20 mouse cellular contexts compared by ENCODE assay signal in genomic region chr9:110757816-110758215, GRCm38 (mm10). TPM values are rescaled to one million over a fixed set of nuclear protein-coding genes. Genes with fewer than 3 reads are reported as not detected.
DNase-seq lines count a peak whose midpoint lies in the region; ATAC-seq and TF ChIP-seq lines count a peak whose summit lies in the region.
"Had no signal": no experiment of that assay in that cellular context is flagged by ENCODE, and none has a peak within 500 bp of the region (broad histone marks: within the 10 kb centered on the region; RNA-seq: fewer than 3 reads in every experiment).

No protein-coding gene starts in this region.

- no peak for TF ChIP-seq CTCF in liver, adult 2 months (IDR thresholded peaks at IDR 0.05; ENCODE audit: low read depth, low read length)

- no peak overlapping the region for H3K9ac ChIP-seq in heart, embryonic 11.5 days (ENCODE audit: low read depth, low read length)
- H3K9ac ChIP-seq in liver, adult 2 months (ENCODE audit: low read depth, low read length), result no peak overlapping the region
- H3K9ac ChIP-seq in liver, embryonic 12.5 days, result no peak overlapping the region
- H3K9ac ChIP-seq in limb, embryonic 14.5 days (ENCODE audit: low read depth, low read length, severe bottlenecking), result no peak overlapping the region
- H3K9ac ChIP-seq: embryonic facial prominence, embryonic 12.5 days; hindbrain, embryonic 12.5 days; intestine, embryonic 15.5 days had no signal

- DNase-seq in heart, embryonic 10.5 days (ENCODE audit: low spot score), result no peak
- DNase-seq in liver, adult 2 months (ENCODE audit: extremely low read depth, low read depth, low spot score), result no peak
- DNase-seq in limb, embryonic 14.5 days (ENCODE audit: low spot score), result no peak
- DNase-seq: adrenal gland, postnatal 25 days; cerebellum, adult 9-11 months; embryo, embryonic 11 days; gastrocnemius, adult 2 months; gastrocnemius, postnatal 25 days; heart, postnatal 4 days had no signal

- TF ChIP-seq POLR2A in liver, adult 2 months (IDR thresholded peaks at IDR 0.05; ENCODE audit: extremely low read depth, insufficient read depth, low read length), result no peak
- TF ChIP-seq POLR2A in limb, embryonic 14.5 days (IDR thresholded peaks at IDR 0.05; ENCODE audit: borderline replicate concordance, extremely low read depth, insufficient read depth, insufficient read length), result no peak

- no peak overlapping the region for H3K4me3 ChIP-seq in heart, embryonic 10.5 days
- no peak overlapping the region for H3K4me3 ChIP-seq in heart, embryonic 11.5 days (ENCODE audit: low read depth, low read length)
- H3K4me3 ChIP-seq in liver, adult 2 months (ENCODE audit: insufficient read depth, low read depth, low read length), result no peak overlapping the region
- no peak overlapping the region for H3K4me3 ChIP-seq in liver, embryonic 12.5 days
- H3K4me3 ChIP-seq in limb, embryonic 14.5 days (replicated peaks; ENCODE audit: low read length), result no peak overlapping the region
- H3K4me3 ChIP-seq: embryonic facial prominence, embryonic 12.5 days; gastrocnemius, adult 2 months; hindbrain, embryonic 12.5 days; intestine, embryonic 15.5 days had no signal

- ATAC-seq in heart, embryonic 11.5 days (replicated peaks; ENCODE audit: insufficient number of reproducible peaks, low FRiP score, low TSS enrichment), result no peak
- no peak for ATAC-seq in liver, embryonic 12.5 days
- ATAC-seq in limb, embryonic 14.5 days (ENCODE audit: low FRiP score, low read depth), result 0 out of 2 replicates have a peak, but pooled peaks have one; percentile 11
- no peak for ATAC-seq in megakaryocyte-erythroid progenitor cell, adult 5-6 weeks (replicated peaks; ENCODE audit: low FRiP score, low TSS enrichment, poor library complexity, severe bottlenecking)
- ATAC-seq: forebrain, embryonic 14.5 days had no signal

- H3K4me1 ChIP-seq in heart, embryonic 10.5 days, result peaks cover 48% of the 10 kb centered on the region
- H3K4me1 ChIP-seq in heart, embryonic 11.5 days (ENCODE audit: control insufficient read depth, insufficient read depth, low read length), result peaks cover 20% of the 10 kb centered on the region
- no peaks in the 10 kb centered on the region for H3K4me1 ChIP-seq in liver, adult 2 months (ENCODE audit: control insufficient read depth, insufficient read depth, low read length)
- H3K4me1 ChIP-seq in liver, embryonic 12.5 days, result peaks cover 22% of the 10 kb centered on the region
- H3K4me1 ChIP-seq in limb, embryonic 14.5 days (ENCODE audit: control insufficient read depth, insufficient read depth, low read length), result peaks cover 28% of the 10 kb centered on the region
- H3K4me1 ChIP-seq: hindbrain, embryonic 12.5 days had no signal

- no peak overlapping the region for H3K4me2 ChIP-seq in heart, embryonic 11.5 days
- H3K4me2 ChIP-seq in liver, embryonic 12.5 days, result no peak overlapping the region
- no peak overlapping the region for H3K4me2 ChIP-seq in limb, embryonic 14.5 days (replicated peaks; ENCODE audit: low read depth, low read length, severe bottlenecking)
- H3K4me2 ChIP-seq: embryonic facial prominence, embryonic 12.5 days; hindbrain, embryonic 12.5 days; intestine, embryonic 15.5 days had no signal

- no peaks in the 10 kb centered on the region for H3K9me3 ChIP-seq in heart, embryonic 10.5 days
- no peaks in the 10 kb centered on the region for H3K9me3 ChIP-seq in heart, embryonic 11.5 days (replicated peaks; ENCODE audit: control insufficient read depth, low read length)
- no peaks in the 10 kb centered on the region for H3K9me3 ChIP-seq in liver, embryonic 12.5 days (replicated peaks)
- H3K9me3 ChIP-seq in limb, embryonic 14.5 days (ENCODE audit: control insufficient read depth, low read length), result no peaks in the 10 kb centered on the region
- H3K9me3 ChIP-seq: embryonic facial prominence, embryonic 12.5 days; hindbrain, embryonic 12.5 days; intestine, embryonic 15.5 days had no signal

- H3K79me2 ChIP-seq in liver, adult 2 months (ENCODE audit: control insufficient read depth, insufficient read depth, low read length), result no peaks in the 10 kb centered on the region

- no peaks in the 10 kb centered on the region for H3K36me3 ChIP-seq in heart, embryonic 10.5 days
- no peaks in the 10 kb centered on the region for H3K36me3 ChIP-seq in heart, embryonic 11.5 days (ENCODE audit: control insufficient read depth, insufficient read depth, low read length)
- no peaks in the 10 kb centered on the region for H3K36me3 ChIP-seq in liver, adult 2 months (ENCODE audit: control insufficient read depth, insufficient read depth, low read length)
- no peaks in the 10 kb centered on the region for H3K36me3 ChIP-seq in liver, embryonic 12.5 days
- H3K36me3 ChIP-seq in limb, embryonic 14.5 days (ENCODE audit: control insufficient read depth, insufficient read depth, low read length), result no peaks in the 10 kb centered on the region
- H3K36me3 ChIP-seq: embryonic facial prominence, embryonic 12.5 days; hindbrain, embryonic 12.5 days; intestine, embryonic 15.5 days had no signal

- peak overlapping the region; percentile 56 for H3K27ac ChIP-seq in heart, embryonic 10.5 days
- H3K27ac ChIP-seq in heart, embryonic 11.5 days (ENCODE audit: low read depth, low read length), result no peak overlapping the region
- H3K27ac ChIP-seq in liver, adult 2 months (replicated peaks; ENCODE audit: insufficient read depth, low read depth, low read length), result 0 out of 2 replicates have a peak overlapping the region, but pooled peaks have one; percentile 22
- no peak overlapping the region for H3K27ac ChIP-seq in liver, embryonic 12.5 days
- no peak overlapping the region for H3K27ac ChIP-seq in limb, embryonic 14.5 days (replicated peaks; ENCODE audit: low read depth, low read length)
- H3K27ac ChIP-seq: embryonic facial prominence, embryonic 12.5 days; hindbrain, embryonic 12.5 days; intestine, embryonic 15.5 days had no signal

- whole genome bisulfite sequencing in heart, embryonic 10.5 days, result 71% methylated on average over 5 of the region's 5 CpGs
- 69% methylated on average over 5 of the region's 5 CpGs for WGBS in heart, embryonic 11.5 days (ENCODE audit: insufficient replicate concordance)
- WGBS in liver, adult 2 months, result 90% methylated on average over 5 of the region's 5 CpGs
- WGBS in liver, embryonic 12.5 days (ENCODE audit: insufficient replicate concordance), result 71% methylated on average over 5 of the region's 5 CpGs
- 76% methylated on average over 5 of the region's 5 CpGs for WGBS in limb, embryonic 14.5 days

- H3K27me3 ChIP-seq in heart, embryonic 10.5 days (ENCODE audit: insufficient read depth, poor library complexity, severe bottlenecking), result no peaks in the 10 kb centered on the region
- H3K27me3 ChIP-seq in heart, embryonic 11.5 days (ENCODE audit: control insufficient read depth, insufficient read depth, low read length), result no peaks in the 10 kb centered on the region
- H3K27me3 ChIP-seq in liver, adult 2 months (ENCODE audit: control insufficient read depth, insufficient read depth, low read length), result no peaks in the 10 kb centered on the region
- H3K27me3 ChIP-seq in liver, embryonic 12.5 days (replicated peaks), result 0 out of 2 replicates have a peak, but pooled peaks cover 9% of the 10 kb centered on the region
- no peaks in the 10 kb centered on the region for H3K27me3 ChIP-seq in limb, embryonic 14.5 days (ENCODE audit: control insufficient read depth, insufficient read depth, low read length)
- H3K27me3 ChIP-seq: embryonic facial prominence, embryonic 12.5 days; hindbrain, embryonic 12.5 days; intestine, embryonic 15.5 days had no signal

RNA-seq across cellular contexts. Expression of gene Pth1r, which starts 10.9 kb away (rescaled TPM):
- polyA plus RNA-seq in heart, embryonic 10.5 days (2016; fragmentation: Nextera tagmentation; extraction: Ambion mirVana), result 41.3 and 49.7 TPM in 2 replicates
- 24.3 and 27.8 TPM in 2 replicates for polyA plus RNA-seq in heart, embryonic 11.5 days (2014; fragmentation: Nextera tagmentation; extraction: Ambion mirVana)
- 7.4 and 11.0 TPM in 2 replicates for total RNA-seq in liver, adult 2 months (2014; rRNA removed)
- 24.4 and 28.1 TPM in 2 replicates for polyA plus RNA-seq in liver, adult 2 months (2012; rRNA removed)
- polyA plus RNA-seq in liver, embryonic 12.5 days (2016; fragmentation: Nextera tagmentation; extraction: Ambion mirVana), result 7.8 and 9.1 TPM in 2 replicates
- polyA plus RNA-seq in limb, embryonic 14.5 days (2012; rRNA removed), result 149 and 203 TPM in 2 replicates
- 96.9 and 99.1 TPM in 2 replicates for polyA plus RNA-seq in limb, embryonic 14.5 days (2014; fragmentation: Nextera tagmentation; extraction: Ambion mirVana)
- not detected in 2 replicates for total RNA-seq in megakaryocyte-erythroid progenitor cell, adult 5-6 weeks (2014; fragmentation: Nextera tagmentation)
- total RNA-seq in megakaryocyte-erythroid progenitor cell, adult 5-6 weeks (2017), result not detected in 2 replicates

RNA-seq across cellular contexts. Expression of gene Myl3, which starts 16.2 kb away (rescaled TPM):
- 1,835 and 3,713 TPM in 2 replicates for polyA plus RNA-seq in heart, embryonic 10.5 days (2016; fragmentation: Nextera tagmentation; extraction: Ambion mirVana)
- polyA plus RNA-seq in heart, embryonic 11.5 days (2014; fragmentation: Nextera tagmentation; extraction: Ambion mirVana), result 3,236 and 3,494 TPM in 2 replicates
- 0.55 and 0.94 TPM in 2 replicates for total RNA-seq in liver, adult 2 months (2014; rRNA removed)
- 0.25 TPM in 1 of 2 replicates, not detected in the other for polyA plus RNA-seq in liver, adult 2 months (2012; rRNA removed)
- 0.48 and 1.6 TPM in 2 replicates for polyA plus RNA-seq in liver, embryonic 12.5 days (2016; fragmentation: Nextera tagmentation; extraction: Ambion mirVana)
- polyA plus RNA-seq in limb, embryonic 14.5 days (2012; rRNA removed), result 18.9 and 26.1 TPM in 2 replicates
- 16.4 and 28.1 TPM in 2 replicates for polyA plus RNA-seq in limb, embryonic 14.5 days (2014; fragmentation: Nextera tagmentation; extraction: Ambion mirVana)
- not detected in 2 replicates for total RNA-seq in megakaryocyte-erythroid progenitor cell, adult 5-6 weeks (2014; fragmentation: Nextera tagmentation)
- not detected in 2 replicates for total RNA-seq in megakaryocyte-erythroid progenitor cell, adult 5-6 weeks (2017)
- total RNA-seq: adrenal gland, postnatal 25 days; common myeloid progenitor, adult 5-6 weeks; granulocyte monocyte progenitor cell, adult 5-6 weeks had no signal
- polyA plus RNA-seq: adrenal gland, adult 2 months had no signal

RNA-seq across cellular contexts. Expression of gene Prss42, which starts 40.1 kb away (rescaled TPM):
- polyA plus RNA-seq in heart, embryonic 10.5 days (2016; fragmentation: Nextera tagmentation; extraction: Ambion mirVana), result not detected in 2 replicates
- not detected in 2 replicates for polyA plus RNA-seq in heart, embryonic 11.5 days (2014; fragmentation: Nextera tagmentation; extraction: Ambion mirVana)
- not detected in 2 replicates for total RNA-seq in liver, adult 2 months (2014; rRNA removed)
- polyA plus RNA-seq in liver, adult 2 months (2012; rRNA removed), result not detected in 2 replicates
- polyA plus RNA-seq in liver, embryonic 12.5 days (2016; fragmentation: Nextera tagmentation; extraction: Ambion mirVana), result not detected in 2 replicates
- 0.04 TPM in 1 of 2 replicates, not detected in the other for polyA plus RNA-seq in limb, embryonic 14.5 days (2012; rRNA removed)
- not detected in 2 replicates for polyA plus RNA-seq in limb, embryonic 14.5 days (2014; fragmentation: Nextera tagmentation; extraction: Ambion mirVana)
- not detected in 2 replicates for total RNA-seq in megakaryocyte-erythroid progenitor cell, adult 5-6 weeks (2014; fragmentation: Nextera tagmentation)
- not detected in 2 replicates for total RNA-seq in megakaryocyte-erythroid progenitor cell, adult 5-6 weeks (2017)
- total RNA-seq: adrenal gland, adult 2 months; adrenal gland, postnatal 25 days; common myeloid progenitor, adult 5-6 weeks; gastrocnemius, adult 2 months; gastrocnemius, postnatal 25 days; granulocyte monocyte progenitor cell, adult 5-6 weeks; heart, postnatal 4 days had no signal
- polyA plus RNA-seq: adrenal gland, adult 2 months; embryonic facial prominence, embryonic 12.5 days; forebrain, embryonic 14.5 days; heart, embryonic 16.5 days; hindbrain, embryonic 12.5 days; intestine, embryonic 15.5 days had no signal

RNA-seq across cellular contexts. Expression of gene Prss44, which starts 56.0 kb away (rescaled TPM):
- polyA plus RNA-seq in heart, embryonic 10.5 days (2016; fragmentation: Nextera tagmentation; extraction: Ambion mirVana), result 0.32 TPM in 1 of 2 replicates, not detected in the other
- not detected in 2 replicates for polyA plus RNA-seq in heart, embryonic 11.5 days (2014; fragmentation: Nextera tagmentation; extraction: Ambion mirVana)
- not detected in 2 replicates for total RNA-seq in liver, adult 2 months (2014; rRNA removed)
- not detected in 2 replicates for polyA plus RNA-seq in liver, adult 2 months (2012; rRNA removed)
- not detected in 2 replicates for polyA plus RNA-seq in liver, embryonic 12.5 days (2016; fragmentation: Nextera tagmentation; extraction: Ambion mirVana)
- polyA plus RNA-seq in limb, embryonic 14.5 days (2012; rRNA removed), result not detected in 2 replicates
- not detected in 2 replicates for polyA plus RNA-seq in limb, embryonic 14.5 days (2014; fragmentation: Nextera tagmentation; extraction: Ambion mirVana)
- total RNA-seq in megakaryocyte-erythroid progenitor cell, adult 5-6 weeks (2014; fragmentation: Nextera tagmentation), result not detected in 2 replicates
- total RNA-seq in megakaryocyte-erythroid progenitor cell, adult 5-6 weeks (2017), result not detected in 2 replicates
- total RNA-seq: adrenal gland, adult 2 months; adrenal gland, postnatal 25 days; common myeloid progenitor, adult 5-6 weeks; gastrocnemius, adult 2 months; gastrocnemius, postnatal 25 days; granulocyte monocyte progenitor cell, adult 5-6 weeks; heart, postnatal 4 days had no signal
- polyA plus RNA-seq: adrenal gland, adult 2 months; embryonic facial prominence, embryonic 12.5 days; forebrain, embryonic 14.5 days; heart, embryonic 16.5 days; hindbrain, embryonic 12.5 days; intestine, embryonic 15.5 days had no signal

Comparison
In these comparisons a context has a peak if more than half of its experiments do, and no peak if none do; other contexts are left out.
1. H3K27ac ChIP-seq: peak in heart, embryonic 10.5 days (single experiment) and liver, adult 2 months (single experiment); none in heart, embryonic 11.5 days (single experiment), liver, embryonic 12.5 days (single experiment) and limb, embryonic 14.5 days (single experiment).
2. RNA of gene Myl3, which starts 16.2 kb away (polyA plus RNA-seq): 3,236 to 3,494 TPM in heart, embryonic 11.5 days and 1,835 to 3,713 TPM in heart, embryonic 10.5 days; 16.4 to 28.1 TPM in limb, embryonic 14.5 days, 0.48 to 1.6 TPM in liver, embryonic 12.5 days and 0.25 TPM in liver, adult 2 months; every median in the first group is over 10 times any median in the second.